Mouse (Mus musculus): ENCODE results near the gene Vamp2.

- TF ChIP-seq POLR2A (IDR thresholded peaks at IDR 0.05; ENCODE audit: low read depth, low read length) (no peak; the same call in none of the 2 replicates), CTCF (IDR thresholded peaks at IDR 0.05; ENCODE audit: borderline replicate concordance, insufficient read depth, low read length) (no peak)
Observed at GRCm38 (mm10) chr11:69099915-69100345, 11.6 kb downstream of the Vamp2 start.

Data from embryonic fibroblast, embryonic 13.5 days (primary cell).